In genomic region chr16:92826683-92827082, GRCm38 (mm10) we compare ENCODE assay signal across 18 mouse cellular contexts. TPM values are rescaled to one million over a fixed set of nuclear protein-coding genes. Genes with fewer than 3 reads are reported as not detected.
DNase-seq lines count a peak whose midpoint lies in the region; ATAC-seq and TF ChIP-seq lines count a peak whose summit lies in the region.
"Had no signal": no experiment of that assay in that cellular context is flagged by ENCODE, and none has a peak within 500 bp of the region (broad histone marks: within the 10 kb centered on the region; RNA-seq: fewer than 3 reads in every experiment).

No protein-coding gene starts in this region.

- peak overlapping the region; percentile 64 for H3K9ac ChIP-seq in MEL (ENCODE audit: control insufficient read depth, low read depth, low read length, poor library complexity, severe bottlenecking)
- no peak overlapping the region for H3K9ac ChIP-seq in liver, embryonic 16.5 days (ENCODE audit: low read depth, low read length)
- H3K9ac ChIP-seq: forebrain, embryonic 15.5 days; heart, embryonic 13.5 days; hindbrain, embryonic 14.5 days; limb, embryonic 15.5 days; midbrain, embryonic 12.5 days had no signal

- 58% methylated on average over 6 of the region's 6 CpGs for whole genome bisulfite sequencing in liver, embryonic 16.5 days (ENCODE audit: insufficient replicate concordance)
- WGBS in cerebellum, adult 2 months: 94% methylated on average over 6 of the region's 6 CpGs

- ATAC-seq in megakaryocyte, adult 5-6 weeks (ENCODE audit: poor library complexity, severe bottlenecking): no peak
- no peak for ATAC-seq in liver, embryonic 16.5 days (ENCODE audit: low read depth)
- ATAC-seq: forebrain, embryonic 15.5 days had no signal

- DNase-seq in 416B (ENCODE audit: low read depth) (peak; percentile 47), MEL (ENCODE audit: low read depth, low spot score) (no peak)
- no peak for DNase-seq in urinary bladder, postnatal 10 days (ENCODE audit: low spot score)
- DNase-seq in cerebellum, adult 2 months: no peak
- DNase-seq: cerebellum, adult 8-10 months; gastrocnemius, postnatal 14 days; kidney, adult 18-20 months; kidney, postnatal 4 days; left cerebral cortex, postnatal 4 days had no signal

- H3K4me1 ChIP-seq in megakaryocyte, embryonic 14.5 days: peaks cover 73% of the 10 kb centered on the region
- H3K4me1 ChIP-seq in MEL (ENCODE audit: control insufficient read depth in 1 of 2, insufficient read depth in 2 of 2, low read length in 2 of 2): peaks cover 0 to 20% of the 10 kb centered on the region in 2 experiments; a peak in 3 of 4 replicates
- peaks cover 34% of the 10 kb centered on the region for H3K4me1 ChIP-seq in liver, embryonic 16.5 days (ENCODE audit: control insufficient read depth, low read depth, low read length)
- H3K4me1 ChIP-seq in cerebellum, adult 2 months (ENCODE audit: control insufficient read depth, insufficient read depth, low read length): peaks cover 15% of the 10 kb centered on the region

- no peak for TF ChIP-seq POLR2A in MEL (IDR thresholded peaks at IDR 0.05; ENCODE audit: control insufficient read depth in 1 of 2, insufficient read depth in 1 of 2, low read depth in 1 of 2, low read length in 2 of 2, poor library complexity in 1 of 2)
- no peak for TF ChIP-seq POLR2A in cerebellum, adult 2 months (IDR thresholded peaks at IDR 0.05; ENCODE audit: borderline replicate concordance, insufficient read depth, low read length)

- TF ChIP-seq CTCF in MEL (IDR thresholded peaks at IDR 0.05 in 2 of 3, conservative IDR thresholded peaks at IDR 0.05 in 1 of 3; ENCODE audit: control insufficient read depth in 1 of 3, insufficient read depth in 1 of 3, low read depth in 2 of 3, low read length in 3 of 3, poor library complexity in 1 of 3, severe bottlenecking in 1 of 3): no peak
- TF ChIP-seq CTCF in cerebellum, adult 2 months (IDR thresholded peaks at IDR 0.05; ENCODE audit: borderline replicate concordance, insufficient read depth, low read depth, low read length): no peak

- no peak for TF ChIP-seq RAD21 in MEL (IDR thresholded peaks at IDR 0.05; ENCODE audit: low read depth, low read length)

- peak overlapping the region; percentile 75; the same call in 1 of the 2 replicates for H3K4me2 ChIP-seq in liver, embryonic 16.5 days (ENCODE audit: low read depth, low read length)
- H3K4me2 ChIP-seq: forebrain, embryonic 15.5 days; heart, embryonic 13.5 days; hindbrain, embryonic 14.5 days; limb, embryonic 15.5 days; midbrain, embryonic 12.5 days had no signal

- H3K9me3 ChIP-seq in megakaryocyte, embryonic 14.5 days: no peaks in the 10 kb centered on the region
- no peaks in the 10 kb centered on the region for H3K9me3 ChIP-seq in MEL (replicated peaks; ENCODE audit: insufficient read depth, low read length)
- H3K9me3 ChIP-seq in liver, embryonic 16.5 days (replicated peaks; ENCODE audit: control insufficient read depth, low read length): no peaks in the 10 kb centered on the region
- H3K9me3 ChIP-seq: embryonic facial prominence, embryonic 10.5 days; forebrain, embryonic 15.5 days; heart, embryonic 13.5 days; limb, embryonic 15.5 days; midbrain, embryonic 12.5 days had no signal

- no peaks in the 10 kb centered on the region for H3K27me3 ChIP-seq in megakaryocyte, embryonic 14.5 days (replicated peaks)
- H3K27me3 ChIP-seq in MEL (ENCODE audit: control insufficient read depth in 1 of 2, insufficient read depth in 2 of 2, low read length in 2 of 2): no peaks in the 10 kb centered on the region
- no peaks in the 10 kb centered on the region for H3K27me3 ChIP-seq in liver, embryonic 16.5 days (ENCODE audit: control insufficient read depth, insufficient read depth, low read depth, low read length)
- no peaks in the 10 kb centered on the region for H3K27me3 ChIP-seq in cerebellum, adult 2 months (ENCODE audit: control insufficient read depth, insufficient read depth, low read length)
- H3K27me3 ChIP-seq: forebrain, embryonic 15.5 days; limb, embryonic 15.5 days had no signal

- TF ChIP-seq EP300 in MEL (IDR thresholded peaks at IDR 0.05; ENCODE audit: low read depth in 1 of 2, low read length in 2 of 2): no peak

- peaks cover 24% of the 10 kb centered on the region for H3K36me3 ChIP-seq in megakaryocyte, embryonic 14.5 days (replicated peaks; ENCODE audit: low read length)
- H3K36me3 ChIP-seq in MEL (ENCODE audit: control insufficient read depth in 1 of 2, insufficient read depth in 2 of 2, low read length in 2 of 2): peaks cover 0 to 12% of the 10 kb centered on the region in 2 experiments; a peak in 2 of 4 replicates
- H3K36me3 ChIP-seq in liver, embryonic 16.5 days (ENCODE audit: control insufficient read depth, insufficient read depth): no peaks in the 10 kb centered on the region
- H3K36me3 ChIP-seq: embryonic facial prominence, embryonic 10.5 days; forebrain, embryonic 15.5 days; heart, embryonic 13.5 days; limb, embryonic 15.5 days; midbrain, embryonic 12.5 days had no signal

- peak overlapping the region; percentile 97 for H3K27ac ChIP-seq in MEL (ENCODE audit: control insufficient read depth, low read depth, low read length)
- H3K27ac ChIP-seq in liver, embryonic 16.5 days (ENCODE audit: low read length): peak overlapping the region; percentile 89
- no peak overlapping the region for H3K27ac ChIP-seq in cerebellum, adult 2 months (ENCODE audit: insufficient read depth, low read length)
- H3K27ac ChIP-seq: embryonic facial prominence, embryonic 10.5 days; forebrain, embryonic 15.5 days; heart, embryonic 13.5 days; hindbrain, embryonic 14.5 days; limb, embryonic 15.5 days; midbrain, embryonic 12.5 days had no signal

- peak overlapping the region; percentile 95 for H3K4me3 ChIP-seq in megakaryocyte, embryonic 14.5 days (replicated peaks)
- peak overlapping the region; percentile 85 to 94; a peak in 2 of 4 replicates for H3K4me3 ChIP-seq in MEL (ENCODE audit: control insufficient read depth in 1 of 2, insufficient read depth in 1 of 2, low read depth in 2 of 2, low read length in 2 of 2)
- H3K4me3 ChIP-seq in liver, embryonic 16.5 days (ENCODE audit: low read depth, low read length): no peak overlapping the region
- H3K4me3 ChIP-seq in cerebellum, adult 2 months (replicated peaks; ENCODE audit: insufficient read depth, low read depth, low read length): no peak overlapping the region
- H3K4me3 ChIP-seq: embryonic facial prominence, embryonic 10.5 days; forebrain, embryonic 15.5 days; heart, embryonic 13.5 days; limb, embryonic 15.5 days; midbrain, embryonic 12.5 days had no signal

- peaks cover 29% of the 10 kb centered on the region for H3K79me2 ChIP-seq in MEL (ENCODE audit: control insufficient read depth, insufficient read depth, low read length, poor library complexity)

TF ChIP-seq in MEL, 35 proteins besides CTCF, POLR2A, EP300 and RAD21:
- TF ChIP-seq MEF2A (IDR thresholded peaks at IDR 0.05; ENCODE audit: extremely low read depth, insufficient replicate concordance, low read depth, low read length, poor library complexity, severe bottlenecking): no peak
- TF ChIP-seq NELFE (IDR thresholded peaks at IDR 0.05; ENCODE audit: low read depth, low read length): no peak
- no peak for TF ChIP-seq POLR2AphosphoS2 (IDR thresholded peaks at IDR 0.05; ENCODE audit: low read length)
- no peak for TF ChIP-seq TBP (IDR thresholded peaks at IDR 0.05; ENCODE audit: low read depth, low read length)
- TF ChIP-seq ZC3H11A (IDR thresholded peaks at IDR 0.05; ENCODE audit: low read depth, low read length): no peak
- TF ChIP-seq MAFK (IDR thresholded peaks at IDR 0.05; ENCODE audit: borderline replicate concordance, low read depth, low read length): no peak
- TF ChIP-seq POLR2AphosphoS5 (IDR thresholded peaks at IDR 0.05; ENCODE audit: borderline replicate concordance, low read depth, low read length): no peak
- TF ChIP-seq USF2 (IDR thresholded peaks at IDR 0.05; ENCODE audit: borderline replicate concordance in 1 of 2, insufficient read depth in 1 of 2, low read depth in 1 of 2, low read length in 2 of 2): no peak
- TF ChIP-seq HCFC1 (IDR thresholded peaks at IDR 0.05; ENCODE audit: low read depth, low read length): no peak
- TF ChIP-seq RCOR1 (IDR thresholded peaks at IDR 0.05; ENCODE audit: low read depth, low read length): no peak
- no peak for TF ChIP-seq MYC (IDR thresholded peaks at IDR 0.05; ENCODE audit: low read depth, low read length)
- no peak for TF ChIP-seq MAX (IDR thresholded peaks at IDR 0.05; ENCODE audit: low read length)
- no peak for TF ChIP-seq MXI1 (IDR thresholded peaks at IDR 0.05; ENCODE audit: low read depth, low read length)
- no peak for TF ChIP-seq KAT2A (conservative IDR thresholded peaks at IDR 0.05; ENCODE audit: low read depth, low read length)

RNA-seq across cellular contexts. Expression of gene Runx1, which starts 0.7 kb away (rescaled TPM):
- 322 and 895 TPM in 2 replicates for polyA plus RNA-seq in megakaryocyte, embryonic 14.5 days (2012; ENCODE audit: insufficient read depth, low replicate concordance)
- total RNA-seq in megakaryocyte, adult 5-6 weeks (2015): 93.4 and 112 TPM in 2 replicates
- 44.7 and 61.5 TPM in 2 replicates for total RNA-seq in megakaryocyte, adult 5-6 weeks (2017)
- total RNA-seq in MEL (2012; rRNA removed): 14.3 and 17.1 TPM in 2 replicates
- polyA plus RNA-seq in MEL (2012; ENCODE audit: insufficient read depth in 1 of 2, insufficient read length in 2 of 2, low read depth in 1 of 2, low replicate concordance in 2 of 2, missing spikeins in 1 of 2): 10 to 100 TPM in 1 of 2 experiments, not detected in 1; 23.5 TPM
- 4.1 and 4.4 TPM in 2 replicates for polyA plus RNA-seq in liver, embryonic 16.5 days (2015; fragmentation: Nextera tagmentation; extraction: Ambion mirVana)
- polyA plus RNA-seq in cerebellum, adult 2 months (2012; rRNA removed): 0.52 and 0.55 TPM in 2 replicates

Comparison
In these comparisons a context has a peak if more than half of its experiments do, and no peak if none do; other contexts are left out.
1. H3K4me3 ChIP-seq: peak in megakaryocyte, embryonic 14.5 days (single experiment) and MEL (2 of 2); none in liver, embryonic 16.5 days (single experiment) and cerebellum, adult 2 months (single experiment).
2. RNA of gene Runx1, which starts 0.7 kb away (polyA plus RNA-seq): 322 to 895 TPM in megakaryocyte, embryonic 14.5 days; 23.5 TPM in MEL, 4.1 to 4.4 TPM in liver, embryonic 16.5 days and 0.52 to 0.55 TPM in cerebellum, adult 2 months; every median in the first group is over 10 times any median in the second.